Mouse (Mus musculus): ENCODE data around the gene Cops7a.

Gene Cops7a

GRCm38 (mm10) chr6:124918890-124919627, 46.3 kb downstream of the Cops7a start:
- DNase-seq (ENCODE audit: low read depth in 1 of 2, low spot score in 2 of 2): no peak

GRCm38 (mm10) chr6:124918331-124918690, 47.0 kb downstream of the Cops7a start:
- DNase-seq (ENCODE audit: low read depth in 1 of 2, low spot score in 2 of 2): no peak

GRCm38 (mm10) chr6:124917518-124918330, 47.6 kb downstream of the Cops7a start:
- DNase-seq (ENCODE audit: low read depth in 1 of 2, low spot score in 2 of 2): no peak

- DNase-seq (ENCODE audit: low read depth in 1 of 2, low spot score in 2 of 2): peak in 1 of 2 experiments; percentile 75
These were observed 48.4 kb downstream of the Cops7a start for GRCm38 (mm10) chr6:124916695-124917517.

GRCm38 (mm10) chr6:124915942-124916694, 49.2 kb downstream of the Cops7a start:
- no peak for DNase-seq (ENCODE audit: low read depth in 1 of 2, low spot score in 2 of 2)

- no peak for DNase-seq (ENCODE audit: low read depth in 1 of 2, low spot score in 2 of 2)
These were observed 50.0 kb downstream of the Cops7a start for GRCm38 (mm10) chr6:124915160-124915941.

- DNase-seq (ENCODE audit: low read depth in 1 of 2, low spot score in 2 of 2): no peak
These were observed 50.8 kb downstream of the Cops7a start for GRCm38 (mm10) chr6:124914511-124914910.

GRCm38 (mm10) chr6:124913721-124914285, 51.5 kb downstream of the Cops7a start:
- no peak for DNase-seq (ENCODE audit: low read depth in 1 of 2, low spot score in 2 of 2)

GRCm38 (mm10) chr6:124913214-124913613, 52.1 kb downstream of the Cops7a start:
- no peak for DNase-seq (ENCODE audit: low read depth in 1 of 2, low spot score in 2 of 2)

- DNase-seq (ENCODE audit: low read depth in 1 of 2, low spot score in 2 of 2): no peak
These were observed 53.7 kb downstream of the Cops7a start, which contains the start of gene Lag3 for GRCm38 (mm10) chr6:124911533-124912218. Gene Lag3, minus strand, starts transcription at chr6:124911705.

GRCm38 (mm10) chr6:124910032-124910431, 55.3 kb downstream of the Cops7a start:
- DNase-seq (ENCODE audit: low read depth in 1 of 2, low spot score in 2 of 2): no peak

All from monocyte, adult 2 months (primary cell).